Mouse (Mus musculus) left cerebral cortex, postnatal 25 days (tissue): ENCODE data around the gene Igf1r. TPM values are rescaled to one million over a fixed set of nuclear protein-coding genes. Genes with fewer than 3 reads are reported as not detected.
A peak's percentile ranks its signal among the peaks of the same experiment; 100 is the strongest.

Experiments
- DNase-seq, 2 experiments: peaks; one replicate each; pipeline ENCODE4 v3.0.0; 2022; ENCODE audit warnings: low spot score in 2 of 2, mixed read lengths in 1 of 2
- intact Hi-C: fragments of 180-260 bp; cut with DNase I; formaldehyde crosslinking; loops from one replicate; pipeline ENCODE4 v1.15.1; 2025
- total RNA-seq, 2 experiments: library from RNA; stranded (reverse); gene quantifications; 2 replicates each; pipeline ENCODE4 v1.2.3; 2021

Igf1r gene
- total RNA-seq = 10 to 100 TPM; 45.8 to 47.3 TPM

DNA sequence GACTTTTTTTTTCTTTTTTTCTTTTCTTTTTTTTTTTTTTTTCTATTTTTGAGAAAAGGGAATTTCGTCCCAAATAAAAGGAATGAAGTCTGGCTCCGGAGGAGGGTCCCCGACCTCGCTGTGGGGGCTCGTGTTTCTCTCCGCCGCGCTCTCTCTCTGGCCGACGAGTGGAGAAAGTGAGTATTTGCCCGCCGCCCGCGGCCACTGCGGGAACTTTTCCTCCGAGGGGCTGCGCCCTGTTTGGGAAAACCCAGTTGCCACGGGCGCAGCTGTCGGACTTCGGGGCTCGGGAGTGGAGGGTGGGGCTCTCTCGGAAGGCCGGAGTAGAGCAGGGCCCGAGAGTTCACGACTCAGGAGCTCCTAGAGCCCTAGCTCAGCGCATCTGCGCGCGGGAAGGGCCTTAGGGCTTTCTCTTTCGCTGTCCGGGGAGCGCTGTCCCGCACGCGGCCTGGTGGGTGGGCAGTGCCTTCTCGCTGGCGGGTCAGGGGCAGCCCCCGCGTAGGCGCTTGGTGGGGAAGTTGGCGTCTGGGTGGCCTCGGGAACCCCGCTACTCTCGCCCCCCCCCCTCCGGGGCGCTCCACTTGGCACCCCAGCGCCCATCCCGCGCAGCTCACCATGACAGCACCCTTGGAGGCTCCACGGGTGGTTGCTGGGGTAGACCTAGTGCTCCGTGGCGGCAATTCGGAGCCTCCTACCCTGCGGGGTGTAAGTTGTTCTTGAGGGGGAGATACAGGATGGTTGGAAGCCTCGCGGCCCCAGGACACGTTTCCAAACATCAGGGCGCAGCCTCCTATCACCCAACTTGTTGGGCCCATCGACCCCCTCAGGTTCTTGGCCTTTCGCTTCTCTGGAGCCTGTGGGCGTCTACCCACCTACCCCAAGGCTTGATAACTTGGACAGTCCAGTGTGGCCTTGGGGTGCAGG is at the start of gene Igf1r:
Gene Igf1r (plus strand): TSS at position 51 of the 924 bp plus-strand sequence.
- DNase-seq = peak; percentile 24 to 28
- intact Hi-C loops = loop anchor here (5.0 to 10.0 kb wide), 4 partner anchors 99 to 404 kb away; no protein-coding TSS in a partner anchor

DNA sequence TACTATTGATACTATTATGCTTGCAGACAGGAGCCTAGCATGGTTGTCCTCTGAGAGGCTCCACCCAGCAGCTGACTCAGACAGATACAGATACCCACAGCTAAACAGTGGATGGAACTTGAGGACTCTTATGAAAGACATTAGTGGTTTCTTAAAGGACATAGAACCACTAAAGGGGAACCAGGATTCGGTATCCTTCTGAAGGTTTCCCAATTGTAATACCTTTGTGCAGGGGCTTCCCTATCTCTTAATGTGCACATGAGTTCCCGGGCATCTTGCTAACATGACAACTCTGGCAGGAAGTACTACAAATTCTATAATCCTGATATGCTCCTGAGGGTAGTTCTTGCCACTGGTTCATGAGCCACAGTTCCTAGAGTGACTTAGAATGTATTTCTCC is 46.3 kb upstream of the Igf1r start:
- intact Hi-C loops = no loop called here
- no peak for DNase-seq

DNA sequence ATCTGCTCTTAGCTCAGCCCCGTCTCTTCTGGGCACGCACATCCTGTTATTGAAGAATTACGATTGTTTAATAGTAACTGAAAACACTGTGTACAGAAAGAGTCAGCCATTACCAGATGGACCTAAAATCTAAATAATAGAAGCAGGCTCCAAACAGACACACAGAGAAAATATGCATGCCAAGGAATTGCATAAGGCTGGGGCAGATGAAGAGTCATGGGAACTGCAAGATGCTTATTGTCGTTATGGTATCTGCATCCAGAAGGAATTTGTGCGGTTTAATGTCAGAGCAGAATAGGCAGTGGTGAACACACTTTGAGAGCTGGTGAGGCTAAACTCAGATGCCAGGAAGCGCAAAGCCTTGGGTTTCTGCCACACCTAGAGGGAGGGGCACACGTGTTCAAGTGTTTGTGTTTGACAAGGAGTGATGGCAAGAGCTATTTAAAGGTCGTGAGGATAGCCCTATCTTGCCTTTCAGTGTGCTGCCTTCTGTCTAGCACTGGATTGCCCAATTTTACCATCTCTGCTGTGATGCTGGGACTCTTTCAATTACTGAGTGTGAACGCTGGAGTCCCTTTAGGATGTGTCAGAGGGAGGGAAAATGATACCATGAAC is 44.7 kb upstream of the Igf1r start:
- DNase-seq = peak in 1 of 2 experiments; percentile 9
- intact Hi-C loops = no loop called here

DNA sequence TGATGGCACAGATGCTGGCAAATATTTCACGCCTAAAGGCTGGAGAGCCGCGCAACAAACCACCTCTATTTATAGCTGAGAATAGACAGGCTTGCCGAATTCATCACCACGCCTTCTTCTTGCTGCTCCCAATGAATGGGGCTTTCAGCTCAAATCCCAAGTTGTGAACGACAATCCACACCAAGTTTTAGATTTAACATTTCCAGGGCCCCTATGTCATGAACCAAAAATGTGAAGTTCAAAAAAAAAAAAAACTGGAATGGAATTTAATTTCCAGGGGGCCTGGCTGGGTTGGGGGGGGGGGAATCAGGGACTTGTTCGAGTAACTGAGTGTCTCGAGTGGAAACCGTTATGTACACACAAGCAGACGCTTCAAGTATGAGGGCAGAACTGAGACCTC is 42.1 kb upstream of the Igf1r start:
- intact Hi-C loops = no loop called here
- DNase-seq = peak in 1 of 2 experiments; percentile 5

DNA sequence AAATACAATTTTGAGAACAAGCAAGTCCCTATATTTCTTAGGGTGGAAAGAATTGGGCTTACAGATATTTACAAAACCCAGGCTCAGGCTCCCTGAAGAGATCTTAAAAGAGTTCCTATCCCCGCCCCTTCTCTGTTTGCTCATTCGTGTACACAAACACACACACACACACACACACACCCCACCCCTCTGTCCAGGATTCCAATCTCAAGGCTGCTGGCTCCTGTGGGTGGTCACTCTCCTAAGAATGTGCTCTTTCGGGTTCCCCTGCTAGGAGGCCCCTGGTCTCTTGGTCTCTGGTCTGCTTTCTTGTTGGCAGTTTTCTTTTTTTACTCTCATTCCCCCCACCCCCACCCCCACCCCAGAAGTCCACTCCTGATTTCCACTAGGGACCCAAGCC is 41.7 kb upstream of the Igf1r start:
- no peak for DNase-seq

DNA sequence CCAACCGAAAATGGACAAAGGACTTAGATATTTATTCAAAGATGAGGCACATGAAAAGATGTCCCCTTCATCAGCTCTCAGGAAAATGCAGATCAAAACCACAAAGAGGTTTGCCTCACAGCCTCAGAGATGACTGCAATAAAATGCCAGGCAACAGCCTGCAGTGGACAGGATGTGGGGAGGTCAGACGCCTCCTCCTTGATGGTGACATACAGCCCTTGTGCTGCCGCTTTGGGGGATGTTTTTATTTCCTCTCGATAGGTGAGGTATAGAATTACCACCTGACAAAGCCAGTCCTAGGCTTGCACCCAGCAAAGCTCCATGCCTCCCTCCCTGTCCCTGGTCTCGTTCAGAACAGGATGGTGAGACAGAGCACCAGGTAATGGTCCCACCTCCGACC is 40.8 kb upstream of the Igf1r start:
- DNase-seq = no peak
- intact Hi-C loops = loop anchor here (1.0 kb wide), 1 partner anchor 39 kb away; no protein-coding TSS in a partner anchor

More for the DNA sequence above, 41.7 kb upstream of the Igf1r start:
- intact Hi-C loops = loop anchor here (1.0 kb wide), 1 partner anchor 40 kb away; no protein-coding TSS in a partner anchor

DNA sequence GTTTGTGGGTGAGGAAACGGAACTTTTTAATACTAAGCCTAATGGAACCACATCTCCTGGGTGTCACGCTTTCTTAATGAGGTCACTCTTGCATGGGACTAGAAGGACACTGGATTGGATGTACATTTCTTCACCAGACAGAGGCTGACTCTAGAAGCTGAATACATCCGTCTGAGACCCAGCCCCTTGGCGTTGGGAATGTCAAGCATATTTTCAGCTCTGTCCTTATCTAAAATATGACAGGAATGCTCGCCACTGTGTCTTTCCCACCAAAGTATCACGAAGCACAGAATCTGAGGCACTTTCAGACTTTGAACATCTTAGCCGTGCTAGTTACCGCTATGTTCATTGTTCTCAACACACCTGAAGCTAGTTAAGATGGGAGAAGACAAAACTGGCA is 35.7 kb upstream of the Igf1r start:
- intact Hi-C loops = no loop called here
- no peak for DNase-seq

DNA sequence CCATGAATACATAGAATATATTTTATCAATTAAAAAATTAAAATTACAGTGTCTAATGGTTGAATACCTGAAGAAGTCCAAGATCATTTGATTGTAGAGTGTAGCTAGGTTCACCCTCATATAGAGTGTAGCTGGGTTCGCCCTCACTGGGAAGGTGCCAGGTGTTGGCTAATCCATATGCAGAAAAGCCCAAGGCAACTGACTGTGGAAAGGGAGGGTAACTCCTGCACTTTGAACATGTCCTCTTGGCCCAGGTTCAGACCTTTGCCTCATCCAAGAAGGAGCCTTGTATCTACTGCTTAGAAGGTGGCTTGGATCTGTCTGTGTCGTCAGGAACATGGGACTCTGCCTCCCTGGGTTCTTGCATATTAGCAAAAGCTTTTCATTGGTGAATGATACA is 34.9 kb upstream of the Igf1r start:
- DNase-seq = no peak
- intact Hi-C loops = no loop called here

DNA sequence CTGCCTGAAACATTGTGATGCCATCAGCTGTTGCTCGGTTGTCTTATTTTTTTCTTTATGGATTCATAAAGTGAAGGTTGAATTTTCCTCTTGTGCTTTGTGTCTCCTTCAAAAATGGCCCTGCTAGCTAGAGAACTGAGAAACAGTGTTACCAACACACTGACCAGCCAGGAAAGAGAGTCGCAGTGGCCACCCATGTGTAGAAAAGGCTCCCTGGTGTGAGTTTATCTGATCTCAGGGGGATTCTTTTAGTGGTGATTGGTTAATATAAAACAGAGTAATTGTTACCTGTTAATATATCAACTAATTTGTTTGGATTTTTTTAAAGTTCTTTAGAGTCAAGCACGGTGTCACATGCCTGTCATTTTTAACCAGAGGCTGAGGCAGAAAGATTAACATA is 33.2 kb upstream of the Igf1r start:
- no peak for DNase-seq
- intact Hi-C loops = no loop called here

DNA sequence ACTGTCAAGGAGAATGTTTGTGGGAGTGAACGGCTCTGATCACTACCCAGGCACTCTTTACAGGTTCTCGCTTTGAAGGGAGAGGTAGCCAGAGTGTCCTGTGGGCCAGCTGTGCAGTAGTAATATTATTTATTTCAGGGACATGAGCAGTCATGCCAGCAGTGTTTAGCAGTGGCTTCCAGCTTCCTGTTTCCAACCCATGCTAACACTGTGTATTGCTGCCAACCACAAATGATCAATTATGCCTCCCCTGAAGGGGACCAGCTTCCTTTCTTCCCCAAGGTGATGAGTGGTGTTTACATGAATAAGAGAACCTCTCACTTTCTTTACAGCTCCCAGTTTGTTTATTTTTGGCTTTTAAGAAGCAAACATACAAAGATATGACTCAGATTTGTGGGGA is 28.4 kb upstream of the Igf1r start:
- intact Hi-C loops = no loop called here

DNA sequence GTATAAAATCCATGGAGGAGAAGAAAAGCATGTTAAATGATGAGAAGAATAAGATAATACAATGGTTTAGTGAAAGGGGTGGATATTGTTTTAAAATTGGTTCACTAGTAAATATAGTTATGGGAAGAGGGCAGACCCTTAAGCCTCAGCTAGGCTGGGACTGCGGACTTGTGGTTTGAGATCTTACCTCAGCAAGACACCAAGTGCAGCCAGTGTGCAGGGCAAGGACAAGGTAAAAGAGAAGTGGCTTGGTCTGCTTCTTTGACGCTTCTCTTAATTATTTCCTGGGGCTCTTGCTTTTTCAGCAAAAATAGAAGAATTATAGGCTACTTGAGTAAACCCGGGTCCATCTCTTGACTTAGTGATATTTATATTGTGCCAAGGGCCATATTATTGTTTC is 22.5 kb upstream of the Igf1r start:
- intact Hi-C loops = no loop called here

More for the DNA sequence above, 28.4 kb upstream of the Igf1r start:
- DNase-seq = no peak

DNA sequence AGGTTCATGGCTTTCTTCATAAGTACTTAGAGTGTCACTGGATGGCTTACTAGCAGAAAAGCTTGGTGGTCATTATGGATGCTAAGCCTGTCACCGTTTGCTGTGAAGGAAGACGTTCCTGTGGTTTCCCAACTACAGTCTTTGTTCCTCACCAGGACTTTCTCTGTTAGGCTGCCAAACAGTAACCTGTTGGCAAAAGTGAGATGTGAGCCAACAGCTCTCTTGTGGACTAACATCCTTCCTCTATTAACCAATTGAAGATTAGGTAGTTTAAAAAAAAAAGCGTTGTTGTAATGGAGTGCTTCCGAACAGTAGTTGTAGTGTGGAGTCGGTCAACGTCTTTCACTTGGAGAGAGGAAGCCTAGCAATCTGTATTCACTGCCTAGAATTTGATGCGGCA is 15.8 kb upstream of the Igf1r start:
- intact Hi-C loops = no loop called here
- no peak for DNase-seq

More for the DNA sequence above, 22.5 kb upstream of the Igf1r start:
- DNase-seq = no peak

DNA sequence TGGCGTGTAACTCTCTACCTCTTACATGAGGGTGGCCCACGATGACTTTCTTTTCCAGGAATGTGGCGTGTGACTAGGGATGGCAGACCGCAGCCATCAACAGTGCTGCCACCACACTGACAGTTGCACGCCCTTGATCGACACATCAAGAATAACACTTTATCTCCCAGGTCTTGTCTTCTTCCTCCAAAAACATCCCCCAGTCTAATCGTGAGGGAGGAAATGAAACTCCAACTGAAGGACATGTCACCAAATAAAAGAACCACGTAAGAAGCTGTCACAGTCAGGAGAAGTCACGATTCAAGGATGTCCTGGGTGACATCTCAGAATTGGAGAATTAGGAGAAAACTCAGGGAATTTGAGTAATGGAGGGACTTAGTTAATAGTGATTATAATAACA is 8.8 kb upstream of the Igf1r start:
- DNase-seq = no peak
- intact Hi-C loops = no loop called here

DNA sequence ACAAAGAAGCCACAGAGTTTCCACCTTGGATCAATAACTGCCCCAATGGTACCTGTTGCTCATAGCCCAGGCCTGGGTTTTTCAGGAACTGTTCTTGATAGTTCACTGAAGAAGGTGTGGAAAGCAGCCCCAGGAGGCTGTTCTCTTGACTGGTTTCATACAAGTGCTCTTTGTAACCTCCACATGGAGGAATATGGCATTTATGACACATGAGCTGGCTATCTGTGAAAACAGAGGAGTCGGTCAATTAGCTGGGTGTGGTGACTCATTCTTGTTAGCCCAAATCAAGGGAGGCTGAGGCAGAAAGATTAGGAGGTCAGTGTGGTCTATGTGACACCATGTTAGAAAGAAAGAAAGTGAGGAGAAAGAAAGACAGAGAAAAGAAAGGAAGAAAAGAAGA is 5.7 kb upstream of the Igf1r start:
- intact Hi-C loops = no loop called here
- no peak for DNase-seq

DNA sequence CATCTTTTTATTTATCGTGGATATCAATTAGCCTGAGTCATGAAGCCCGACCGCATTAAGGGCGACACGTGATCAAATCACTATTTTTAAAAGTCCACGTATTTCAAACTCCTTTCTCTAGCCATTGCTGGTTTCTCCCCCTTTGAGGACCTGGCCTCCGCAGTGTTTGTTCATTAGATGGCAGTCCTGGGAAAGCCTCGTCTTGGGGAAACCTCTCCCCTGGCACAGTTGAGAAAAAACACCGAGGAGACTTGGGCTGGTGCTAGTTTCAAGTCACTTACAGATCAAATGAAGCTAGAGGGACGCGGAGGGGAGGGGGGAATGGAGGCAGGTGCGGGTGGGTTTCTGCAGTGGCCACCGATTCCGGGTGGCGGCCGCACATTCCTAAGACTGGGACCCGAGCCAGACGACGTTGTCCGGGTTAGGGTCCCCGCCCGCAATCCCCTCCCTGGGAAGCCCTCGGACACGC is 2.2 kb upstream of the Igf1r start:
- DNase-seq = peak in 1 of 2 experiments; percentile 23
- intact Hi-C loops = loop anchor here (2.0 to 10.0 kb wide), 7 partner anchors 64 to 407 kb away; no protein-coding TSS in a partner anchor

DNA sequence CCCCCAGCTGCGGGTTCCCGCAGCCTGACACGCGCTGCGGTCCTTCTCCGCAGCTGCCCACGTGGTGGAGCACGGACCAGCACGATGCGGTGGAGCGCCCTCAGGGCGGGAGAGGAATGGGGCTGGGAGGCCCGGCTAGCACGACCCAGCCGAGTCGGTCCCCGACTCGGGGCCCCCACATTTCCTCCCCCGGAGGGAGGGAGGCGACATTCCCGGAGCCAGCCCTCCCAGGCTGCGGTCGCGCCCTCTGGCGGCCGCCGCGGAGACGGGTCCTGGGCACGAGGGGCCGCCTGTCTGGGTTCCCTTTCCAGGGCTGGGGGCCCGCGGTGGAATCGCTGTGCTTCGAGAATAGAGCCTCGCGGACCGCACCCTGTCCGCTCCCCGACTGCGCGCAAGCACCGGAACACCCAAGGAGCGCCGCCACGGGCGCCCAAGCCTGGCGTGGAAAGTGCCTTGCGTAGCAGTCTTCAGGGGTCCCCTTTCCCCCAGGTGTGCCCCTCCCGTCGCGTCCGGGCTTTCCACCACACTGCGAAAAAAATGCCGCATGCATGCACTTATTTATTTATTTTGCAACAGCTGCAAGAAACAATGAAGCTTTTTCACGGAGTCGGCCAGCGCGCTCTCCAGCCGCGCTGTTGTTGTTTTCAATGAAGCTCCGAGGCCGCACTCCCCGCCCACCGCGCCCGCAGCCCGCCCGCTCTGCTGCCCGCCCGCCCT is 1.7 kb upstream of the Igf1r start:
- peak; percentile 80 to 86 for DNase-seq
- intact Hi-C loops = loop anchor here (1.0 to 10.0 kb wide), 10 partner anchors 40 to 406 kb away; no protein-coding TSS in a partner anchor

DNA sequence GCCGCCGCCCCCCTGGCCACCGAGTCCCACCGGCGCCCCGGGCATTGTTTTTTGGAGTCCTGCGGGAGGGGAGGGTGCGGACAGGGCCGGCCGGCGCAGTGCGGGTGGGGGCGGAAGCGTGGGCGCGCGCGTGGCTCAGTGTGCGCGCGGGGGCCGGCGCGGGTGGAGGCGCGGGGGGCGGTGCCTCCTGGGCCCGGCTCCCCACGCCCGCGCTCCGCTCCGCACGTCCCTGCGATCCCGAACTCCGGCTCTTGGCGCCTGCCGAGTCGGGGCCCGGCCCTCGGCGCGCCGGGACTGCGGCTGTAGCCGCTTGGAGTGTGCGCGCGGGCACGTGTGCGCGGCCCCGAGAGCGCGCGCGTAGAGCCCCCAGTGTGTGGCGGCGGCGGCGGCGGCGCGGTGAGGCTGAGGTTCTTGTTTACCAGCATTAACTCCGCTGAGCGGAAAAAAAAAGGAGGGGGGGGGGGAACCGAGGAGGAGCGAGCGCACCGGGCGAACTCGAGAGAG is 1.0 kb upstream of the Igf1r start:
- intact Hi-C loops = loop anchor here (1.0 to 10.0 kb wide), 10 partner anchors 40 to 406 kb away; no protein-coding TSS in a partner anchor
- peak; percentile 95 to 96 for DNase-seq

DNA sequence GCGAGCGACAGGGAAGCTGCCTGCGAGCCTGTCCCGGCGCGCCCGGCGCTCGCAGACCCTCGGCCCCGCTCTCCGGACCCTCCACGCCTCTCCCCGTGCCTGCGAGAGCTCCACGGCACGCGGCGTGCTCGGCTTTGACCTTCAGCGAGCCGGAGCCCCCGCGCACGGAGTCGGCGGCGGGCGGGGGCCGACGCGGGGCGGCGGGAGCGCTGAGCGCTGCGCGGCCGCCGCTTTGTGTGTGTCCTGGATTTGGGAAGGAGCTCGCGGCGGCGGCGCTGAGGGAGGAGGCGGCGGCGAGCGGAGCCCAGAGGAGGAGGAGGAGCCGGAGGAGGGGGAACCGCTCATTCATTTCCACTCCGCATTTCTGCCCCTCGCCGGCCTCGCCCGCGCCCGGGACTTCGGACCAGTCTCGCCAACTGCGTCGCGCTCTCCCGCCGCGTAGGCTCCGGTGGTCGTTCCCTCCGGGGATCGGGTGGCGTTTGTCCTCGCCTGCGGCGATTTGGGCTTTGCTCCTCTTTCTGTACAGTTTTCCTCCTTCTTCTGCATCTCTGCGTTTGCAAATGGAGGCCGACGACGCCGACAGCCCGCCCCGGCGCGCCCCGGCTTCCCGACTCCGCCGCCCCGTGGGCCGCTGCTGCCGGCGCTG is 468 bp upstream of the Igf1r start:
- peak; percentile 77 to 86 for DNase-seq
- intact Hi-C loops = loop anchor here (5.0 to 10.0 kb wide), 4 partner anchors 100 to 405 kb away; no protein-coding TSS in a partner anchor

DNA sequence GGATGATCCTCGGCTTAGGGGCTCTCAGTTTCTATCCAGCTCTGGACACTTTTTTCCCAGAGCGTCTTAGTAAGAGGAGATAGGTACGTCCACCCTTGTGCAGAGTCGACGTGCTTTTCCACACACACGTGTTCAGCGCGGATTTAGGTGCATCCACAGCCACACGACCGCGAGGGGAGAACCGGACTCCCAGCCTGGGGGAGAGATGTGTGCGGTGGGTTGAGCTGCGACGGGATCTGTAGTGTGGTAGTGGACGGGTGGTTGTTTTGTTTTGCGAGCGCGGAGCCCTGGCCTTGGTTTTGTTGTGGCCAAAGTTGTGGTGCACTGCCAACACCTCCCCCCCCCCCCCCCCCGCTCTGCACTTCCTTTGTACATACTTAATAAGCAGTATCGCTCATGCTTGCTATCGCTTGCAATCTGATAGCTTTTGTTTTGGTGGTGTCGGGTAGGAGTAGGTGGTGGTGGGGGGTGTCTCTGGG is 1.2 kb downstream of the Igf1r start:
- intact Hi-C loops = loop anchor here (5.0 to 10.0 kb wide), 4 partner anchors 98 to 403 kb away; no protein-coding TSS in a partner anchor
- DNase-seq = no peak
